ENCODE assay signal across 26 mouse cellular contexts in genomic region chr3:102212896-102213295, GRCm38 (mm10). TPM values are rescaled to one million over a fixed set of nuclear protein-coding genes. Genes with fewer than 3 reads are reported as not detected.
A peak's percentile ranks its signal among the peaks of the same experiment; 100 is the strongest.
DNase-seq lines count a peak whose midpoint lies in the region; ATAC-seq and TF ChIP-seq lines count a peak whose summit lies in the region.
"Had no signal": no experiment of that assay in that cellular context is flagged by ENCODE, and none has a peak within 500 bp of the region (broad histone marks: within the 10 kb centered on the region; RNA-seq: fewer than 3 reads in every experiment).

No protein-coding gene starts in this region.

- in situ Hi-C loops in ES-E14 (cut with MboI; ENCODE audit: low sequenced_read_pairs in 2 of 2, unreplicated experiment in 2 of 2) = no loop called here

- H3K4me3 ChIP-seq in midbrain, embryonic 16.5 days (ENCODE audit: low read depth, low read length) = no peak overlapping the region
- H3K4me3 ChIP-seq in midbrain, embryonic 14.5 days (replicated peaks; ENCODE audit: low read depth, low read length) = no peak overlapping the region
- no peak overlapping the region for H3K4me3 ChIP-seq in ES-E14 (ENCODE audit: insufficient read depth in 1 of 2, low read depth in 1 of 2, low read length in 2 of 2, poor library complexity in 1 of 2, severe bottlenecking in 1 of 2)
- no peak overlapping the region for H3K4me3 ChIP-seq in stomach, embryonic 16.5 days (replicated peaks; ENCODE audit: low read length)
- H3K4me3 ChIP-seq: embryonic facial prominence, embryonic 15.5 days; forebrain, embryonic 15.5 days; heart, adult 2 months; heart, embryonic 15.5 days; limb, embryonic 13.5 days; liver, embryonic 12.5 days had no signal

- H3K36me3 ChIP-seq in midbrain, embryonic 16.5 days (ENCODE audit: control insufficient read depth, insufficient read depth, low read length) = no peaks in the 10 kb centered on the region
- no peaks in the 10 kb centered on the region for H3K36me3 ChIP-seq in midbrain, embryonic 14.5 days (ENCODE audit: control insufficient read depth, insufficient read depth, low read length)
- H3K36me3 ChIP-seq in ES-E14 (ENCODE audit: control insufficient read depth, insufficient read depth, low read length, poor library complexity, severe bottlenecking) = no peaks in the 10 kb centered on the region
- no peaks in the 10 kb centered on the region for H3K36me3 ChIP-seq in stomach, embryonic 16.5 days (ENCODE audit: control insufficient read depth, insufficient read depth, low read length)
- H3K36me3 ChIP-seq: embryonic facial prominence, embryonic 15.5 days; forebrain, embryonic 15.5 days; heart, embryonic 15.5 days; limb, embryonic 13.5 days; liver, embryonic 12.5 days had no signal

- no peaks in the 10 kb centered on the region; the same call in 1 of the 2 replicates for H3K27me3 ChIP-seq in midbrain, embryonic 16.5 days (ENCODE audit: control insufficient read depth, insufficient read depth, low read depth, low read length)
- no peaks in the 10 kb centered on the region for H3K27me3 ChIP-seq in midbrain, embryonic 14.5 days (ENCODE audit: control insufficient read depth, insufficient read depth, low read length)
- no peaks in the 10 kb centered on the region for H3K27me3 ChIP-seq in stomach, embryonic 16.5 days (ENCODE audit: control insufficient read depth, insufficient read depth, low read length)
- H3K27me3 ChIP-seq: embryonic facial prominence, embryonic 15.5 days; heart, embryonic 15.5 days; limb, embryonic 13.5 days had no signal

- intact Hi-C loops in heart, postnatal 25 days (cut with DNase I) = no loop called here

- peak; percentile 69 for DNase-seq in heart, adult 11 months
- DNase-seq in heart, postnatal 25 days (ENCODE audit: low spot score) = no peak
- DNase-seq in midbrain, embryonic 14.5 days = no peak
- no peak for DNase-seq in ES-E14 (ENCODE audit: low read depth, low spot score)
- no peak for DNase-seq in layer of hippocampus, postnatal 36 days
- DNase-seq: adrenal gland, postnatal 14 days; cerebellum, adult 2 months; cerebellum, postnatal 25 days; embryo, embryonic 11 days; gastrocnemius, postnatal 25 days; heart, adult 2 months; heart, postnatal 4 days; kidney, adult 18-20 months; kidney, postnatal 10 days; lung, adult 18-20 months; right cerebral cortex, postnatal 14 days; thymus, postnatal 25 days had no signal

- H3K9ac ChIP-seq in midbrain, embryonic 16.5 days (ENCODE audit: low read depth, low read length) = no peak overlapping the region
- no peak overlapping the region for H3K9ac ChIP-seq in midbrain, embryonic 14.5 days (replicated peaks; ENCODE audit: low read length)
- H3K9ac ChIP-seq in ES-E14 (ENCODE audit: insufficient read depth, low read depth, low read length, poor library complexity, severe bottlenecking) = no peak overlapping the region
- H3K9ac ChIP-seq in stomach, embryonic 16.5 days (ENCODE audit: low read length) = no peak overlapping the region
- H3K9ac ChIP-seq: embryonic facial prominence, embryonic 15.5 days; forebrain, embryonic 15.5 days; heart, embryonic 15.5 days; hindbrain, embryonic 14.5 days; limb, embryonic 13.5 days; liver, embryonic 12.5 days had no signal

- no peak overlapping the region for H3K27ac ChIP-seq in midbrain, embryonic 16.5 days (ENCODE audit: low read length)
- no peak overlapping the region for H3K27ac ChIP-seq in midbrain, embryonic 14.5 days (replicated peaks; ENCODE audit: low read depth, low read length)
- peak overlapping the region; percentile 3; the same call in 1 of the 2 replicates for H3K27ac ChIP-seq in ES-E14 (ENCODE audit: insufficient read depth, low read depth, low read length, poor library complexity, severe bottlenecking)
- no peak overlapping the region for H3K27ac ChIP-seq in stomach, embryonic 16.5 days (ENCODE audit: low read length)
- H3K27ac ChIP-seq: embryonic facial prominence, embryonic 15.5 days; forebrain, embryonic 15.5 days; heart, adult 2 months; heart, embryonic 15.5 days; hindbrain, embryonic 14.5 days; limb, embryonic 13.5 days; liver, embryonic 12.5 days had no signal

- WGBS in midbrain, embryonic 16.5 days = 58% methylated on average over 6 of the region's 6 CpGs
- 61% methylated on average over 6 of the region's 6 CpGs for WGBS in midbrain, embryonic 14.5 days
- 52% methylated on average over 6 of the region's 6 CpGs for WGBS in stomach, embryonic 16.5 days

- H3K9me3 ChIP-seq in midbrain, embryonic 16.5 days (replicated peaks; ENCODE audit: control insufficient read depth, low read length, poor library complexity, severe bottlenecking) = no peaks in the 10 kb centered on the region
- H3K9me3 ChIP-seq in midbrain, embryonic 14.5 days (ENCODE audit: control insufficient read depth, low read length) = no peaks in the 10 kb centered on the region
- no peaks in the 10 kb centered on the region for H3K9me3 ChIP-seq in ES-E14 (ENCODE audit: control insufficient read depth, insufficient read depth, low read depth, low read length)
- no peaks in the 10 kb centered on the region for H3K9me3 ChIP-seq in stomach, embryonic 16.5 days (replicated peaks; ENCODE audit: control insufficient read depth, low read length)
- H3K9me3 ChIP-seq: embryonic facial prominence, embryonic 15.5 days; forebrain, embryonic 15.5 days; limb, embryonic 13.5 days; liver, embryonic 12.5 days had no signal

- H3K4me1 ChIP-seq in midbrain, embryonic 16.5 days (ENCODE audit: control insufficient read depth, insufficient read depth, low read length) = no peaks in the 10 kb centered on the region
- H3K4me1 ChIP-seq in midbrain, embryonic 14.5 days (ENCODE audit: control insufficient read depth, insufficient read depth, low read length) = no peaks in the 10 kb centered on the region
- H3K4me1 ChIP-seq in ES-E14 (ENCODE audit: control insufficient read depth in 2 of 2, insufficient read depth in 2 of 2, low read length in 2 of 2, poor library complexity in 1 of 2) = peaks cover 7 to 17% of the 10 kb centered on the region in 2 experiments
- H3K4me1 ChIP-seq in stomach, embryonic 16.5 days (ENCODE audit: control insufficient read depth, insufficient read depth, low read length) = no peaks in the 10 kb centered on the region
- H3K4me1 ChIP-seq: embryonic facial prominence, embryonic 15.5 days; forebrain, embryonic 15.5 days; heart, embryonic 15.5 days; limb, embryonic 13.5 days; liver, embryonic 12.5 days had no signal

- no peak overlapping the region for H3K4me2 ChIP-seq in midbrain, embryonic 16.5 days (ENCODE audit: low read length)
- H3K4me2 ChIP-seq in midbrain, embryonic 14.5 days (ENCODE audit: low read length) = no peak overlapping the region
- H3K4me2 ChIP-seq in stomach, embryonic 16.5 days (ENCODE audit: low read depth, low read length) = no peak overlapping the region
- H3K4me2 ChIP-seq: embryonic facial prominence, embryonic 15.5 days; forebrain, embryonic 15.5 days; heart, embryonic 15.5 days; hindbrain, embryonic 14.5 days; limb, embryonic 13.5 days; liver, embryonic 12.5 days had no signal

- 0 out of 2 replicates have a peak, but pooled peaks have one; percentile 25 for ATAC-seq in midbrain, embryonic 16.5 days
- no peak for ATAC-seq in midbrain, embryonic 14.5 days (ENCODE audit: low FRiP score, low TSS enrichment)
- ATAC-seq in stomach, embryonic 16.5 days (ENCODE audit: insufficient read depth, low FRiP score) = peak; percentile 58; the same call in 1 of the 2 replicates
- ATAC-seq: forebrain, embryonic 15.5 days; inflammation-experienced regulatory T-cells, adult 6 months; liver, embryonic 12.5 days had no signal

TF ChIP-seq in ES-E14, 5 proteins besides CTCF, POLR2A, EP300 and RAD21:
- no peak for TF ChIP-seq MAFK (IDR thresholded peaks at IDR 0.05; ENCODE audit: insufficient read depth, low read depth, low read length)

RNA-seq across cellular contexts. Expression of gene Vangl1, which starts 8.4 kb away (rescaled TPM):
- 10 to 100 TPM; 11.3 to 12.9 TPM for total RNA-seq in heart, postnatal 25 days (2021)
- 8.9 and 10.3 TPM in 2 replicates for polyA plus RNA-seq in midbrain, embryonic 16.5 days (2015; fragmentation: Nextera tagmentation; extraction: Ambion mirVana)
- polyA plus RNA-seq in midbrain, embryonic 14.5 days (2014; fragmentation: Nextera tagmentation; extraction: Ambion mirVana) = 5.9 and 7.8 TPM in 2 replicates
- 119 and 167 TPM in 2 replicates for total RNA-seq in ES-E14 (2012; rRNA removed)
- 30.7 and 34.3 TPM in 2 replicates for polyA plus RNA-seq in stomach, embryonic 16.5 days (2015; fragmentation: Nextera tagmentation; extraction: Ambion mirVana)
- 1 to 10 TPM; 5.3 to 7.3 TPM for total RNA-seq in layer of hippocampus, postnatal 36 days (2021)
